Mouse (Mus musculus) brain, embryonic 14.5 days (tissue): Measurements from ENCODE around the gene Cox8a.

Source experiments
- CTCF ChIP-seq: fragments of 200-500 bp; IDR thresholded peaks from 2 replicates; pipeline ENCODE4 v1.5.1; 2012; ENCODE audit warnings: inconsistent platforms, mild to moderate bottlenecking, moderate library complexity, borderline replicate concordance; ENCODE audit not compliant: insufficient read depth, insufficient read length; ENCODE audit errors: extremely low read depth
- POLR2A ChIP-seq: fragments of 200-500 bp; IDR thresholded peaks from 2 replicates; pipeline ENCODE4 v1.6.1; 2012; ENCODE audit warnings: mild to moderate bottlenecking, inconsistent platforms, borderline replicate concordance; ENCODE audit not compliant: poor library complexity, insufficient read depth, insufficient read length, severe bottlenecking; ENCODE audit errors: extremely low read depth

DNA sequence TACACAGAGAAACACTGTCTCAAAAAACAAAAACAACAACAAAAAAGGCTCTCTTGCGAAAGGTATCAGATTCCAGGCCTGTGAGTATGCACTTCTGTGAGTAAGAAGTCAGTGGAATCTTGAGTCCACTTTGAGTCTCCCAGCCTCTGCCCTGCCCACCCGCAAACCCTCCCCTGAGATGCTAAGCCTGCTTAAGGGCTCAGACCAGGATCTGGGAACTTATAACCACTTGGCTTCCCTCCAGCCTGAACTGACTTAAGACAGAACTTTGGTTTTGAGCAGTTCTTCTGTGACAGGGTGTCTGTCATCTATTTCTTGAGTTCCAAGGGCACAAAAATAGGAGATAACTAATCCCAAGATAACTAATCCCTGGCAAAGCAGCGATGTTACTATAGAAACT, 4.4 kb downstream of the Cox8a start:
- TF ChIP-seq POLR2A (no peak), CTCF (no peak)
